Mouse (Mus musculus): ENCODE data around the gene Nfix.

DNA sequence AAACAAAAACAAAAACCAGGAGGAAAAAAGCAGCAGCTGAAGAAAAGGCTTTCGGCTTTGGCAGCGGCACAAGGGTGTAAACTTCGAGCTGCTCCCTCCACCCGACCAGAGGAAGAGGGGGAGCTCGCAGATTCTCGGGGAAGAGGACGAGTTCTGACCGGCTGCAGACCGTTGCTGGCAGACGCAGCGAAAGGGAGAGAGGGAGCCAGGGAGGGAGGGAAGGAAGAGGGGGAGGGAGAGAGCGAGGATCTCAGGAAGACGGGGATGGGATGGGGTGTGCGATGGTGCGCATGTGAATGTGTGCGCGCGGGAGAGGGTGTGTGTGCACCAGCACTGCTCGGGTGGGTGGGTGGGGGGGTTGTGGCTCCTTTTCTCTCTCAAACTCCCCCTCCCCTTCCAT lies 26.3 kb downstream of the Nfix start:
- TF ChIP-seq CTCF (IDR thresholded peaks at IDR 0.05; ENCODE audit: borderline replicate concordance, control insufficient read depth, extremely low read depth, insufficient read depth, low read length, poor library complexity) = no peak
- TF ChIP-seq POLR2A (IDR thresholded peaks at IDR 0.05; ENCODE audit: control insufficient read depth, extremely low read depth, insufficient read depth, low read length, poor library complexity) = no peak

Data from thymus, adult 2 months (tissue).